Mouse (Mus musculus): ENCODE data around the gene Cic.
"Not testable (repeated sequence)": the region's sequence is repeated elsewhere in the genome, so short reads cannot be mapped to it uniquely, and the experiment has no call there.

Cic gene

GRCm38 (mm10) chr7:25244562-25245369 is 22.7 kb upstream of the Cic start:
- no peak for DNase-seq (ENCODE audit: low spot score)

- no peak for DNase-seq (ENCODE audit: low spot score)
These were observed 21.3 kb upstream of the Cic start for GRCm38 (mm10) chr7:25246079-25246758.

- DNase-seq (ENCODE audit: low spot score), result no peak
These were observed 20.8 kb upstream of the Cic start for GRCm38 (mm10) chr7:25246759-25247137.

GRCm38 (mm10) chr7:25247498-25247897 is 20.0 kb upstream of the Cic start:
- no peak for DNase-seq (ENCODE audit: low spot score)

- no peak for DNase-seq (ENCODE audit: low spot score)
These were observed 19.4 kb upstream of the Cic start for GRCm38 (mm10) chr7:25248018-25248647.

- no peak for DNase-seq (ENCODE audit: low spot score)
These were observed 18.6 kb upstream of the Cic start for GRCm38 (mm10) chr7:25248846-25249313.

- DNase-seq (ENCODE audit: low spot score), result no peak
These were observed 18.0 kb upstream of the Cic start for GRCm38 (mm10) chr7:25249314-25250140.

- DNase-seq (ENCODE audit: low spot score), result peak; percentile 85
These were observed 17.1 kb upstream of the Cic start, which contains the start of gene Erf for GRCm38 (mm10) chr7:25250141-25250972. TSS of gene Erf (minus strand) at chr7:25250761.

- DNase-seq (ENCODE audit: low spot score), result no peak
These were observed 16.3 kb upstream of the Cic start for GRCm38 (mm10) chr7:25251071-25251791.

- no peak for DNase-seq (ENCODE audit: low spot score)
These were observed 15.7 kb upstream of the Cic start for GRCm38 (mm10) chr7:25251822-25252221.

- DNase-seq (ENCODE audit: low spot score), result no peak
These were observed 5.6 kb upstream of the Cic start for GRCm38 (mm10) chr7:25261896-25262295.

GRCm38 (mm10) chr7:25263968-25264870 is 3.3 kb upstream of the Cic start:
- no peak for DNase-seq (ENCODE audit: low spot score)

GRCm38 (mm10) chr7:25265743-25266142 is 1.8 kb upstream of the Cic start:
- DNase-seq (ENCODE audit: low spot score), result not testable (repeated sequence)

- no peak for DNase-seq (ENCODE audit: low spot score)
These were observed 1.1 kb upstream of the Cic start for GRCm38 (mm10) chr7:25266180-25266962.

- DNase-seq (ENCODE audit: low spot score), result peak; percentile 100
These were observed 403 bp downstream of the Cic start for GRCm38 (mm10) chr7:25267751-25268463.

- DNase-seq (ENCODE audit: low spot score), result no peak
These were observed 1.1 kb downstream of the Cic start for GRCm38 (mm10) chr7:25268588-25268987.

GRCm38 (mm10) chr7:25269029-25269428 is 1.5 kb downstream of the Cic start:
- DNase-seq (ENCODE audit: low spot score), result no peak

All from layer of hippocampus, adult 9-10 months (tissue).